Mouse (Mus musculus) frontal cortex, adult 2 months (tissue): ENCODE data around the gene Fcrl6. TPM values are rescaled to one million over a fixed set of nuclear protein-coding genes. Genes with fewer than 3 reads are reported as not detected.

Source experiments
- DNase-seq, 2 experiments: peaks; one replicate each; pipeline ENCODE4 v3.0.0; 2022; ENCODE audit warnings: low spot score in 1 of 2; ENCODE audit errors: extremely low spot score in 1 of 2
- polyA plus RNA-seq: library from polyadenylated mRNA; depleted of rRNA; stranded (reverse); fragments of >200 nt; gene quantifications from 2 replicates; pipeline ENCODE4 v1.2.3, GENCODE M21; 2012; rRNA removed

The Fcrl6 gene
- polyA plus RNA-seq, 1 experiment: 0.06 TPM

GRCm38 (mm10) chr1:172549314-172549713, 53.0 kb downstream of the Fcrl6 start:
- DNase-seq: no peak

- DNase-seq: no peak
Observed at GRCm38 (mm10) chr1:172548501-172548900, 53.9 kb downstream of the Fcrl6 start.

Other genes with a start within 250 kb of the Fcrl6 start
- 6.6 and 7.2 TPM in 2 replicates for gene Pigm, start 226.0 kb downstream of the Fcrl6 start, polyA plus RNA-seq
- 1.1 and 1.8 TPM in 2 replicates for gene Slamf9, start 127.2 kb downstream of the Fcrl6 start, polyA plus RNA-seq
- gene Igsf9, start 120.8 kb downstream of the Fcrl6 start, polyA plus RNA-seq: 13.3 and 16.3 TPM in 2 replicates
- gene Tagln2, start 102.5 kb downstream of the Fcrl6 start, polyA plus RNA-seq: 19.1 and 19.9 TPM in 2 replicates
- 3.4 and 4.5 TPM in 2 replicates for gene Cfap45, start 81.8 kb downstream of the Fcrl6 start, polyA plus RNA-seq
- 0.90 and 0.97 TPM in 2 replicates for gene Vsig8, start 46.6 kb downstream of the Fcrl6 start, polyA plus RNA-seq
- gene Slamf8, start 12.0 kb downstream of the Fcrl6 start, polyA plus RNA-seq: 0.28 and 0.44 TPM in 2 replicates
- gene Dusp23, start 30.4 kb upstream of the Fcrl6 start, polyA plus RNA-seq: 14.7 and 15.8 TPM in 2 replicates
- not detected in 2 replicates for gene Crp, start 95.5 kb upstream of the Fcrl6 start, polyA plus RNA-seq